Mouse (Mus musculus) forebrain, postnatal 0 days (tissue): ENCODE results near the gene Isy1. TPM values are rescaled to one million over a fixed set of nuclear protein-coding genes. Genes with fewer than 3 reads are reported as not detected.
"Not testable (repeated sequence)": the region's sequence is repeated elsewhere in the genome, so short reads cannot be mapped to it uniquely, and the experiment has no call there.

Source experiments
- ATAC-seq: fragments of 200-750 bp; cut with Nextera tagmentation; 2 replicates; pipeline ENCODE4 v1.8.0; 2017; ENCODE audit warnings: mild to moderate bottlenecking, moderate library complexity
- DNase-seq: peaks from one replicate; pipeline ENCODE4 v3.0.0-alpha.2; 2015
- H3K27ac ChIP-seq: fragments of 300-500 bp; sonication (generic); 2 replicates; pipeline ENCODE4 v1.5.1; 2014; ENCODE audit warnings: low read depth, mild to moderate bottlenecking, antibody characterized with exemption, low read length, moderate library complexity, mixed read lengths
- H3K27me3 ChIP-seq: fragments of 300-500 bp; sonication (generic); 2 replicates; pipeline ENCODE4 v1.6.1; 2014; ENCODE audit warnings: mild to moderate bottlenecking, low read length, mixed read lengths; ENCODE audit not compliant: insufficient read depth
- H3K36me3 ChIP-seq: fragments of 300-500 bp; sonication (generic); 2 replicates; pipeline ENCODE4 v1.6.1; 2014; ENCODE audit warnings: mild to moderate bottlenecking, moderate library complexity; ENCODE audit not compliant: insufficient read depth
- H3K4me1 ChIP-seq: fragments of 300-500 bp; sonication (generic); 2 replicates; pipeline ENCODE4 v1.6.1; 2014; ENCODE audit warnings: antibody characterized with exemption; ENCODE audit not compliant: insufficient read depth
- H3K4me2 ChIP-seq: fragments of 300-500 bp; sonication (generic); 2 replicates; pipeline ENCODE4 v1.6.1; 2014; ENCODE audit warnings: low read depth, mild to moderate bottlenecking, moderate library complexity
- H3K4me3 ChIP-seq: fragments of 300-500 bp; sonication (generic); 2 replicates; pipeline ENCODE4 v1.5.1; 2014; ENCODE audit warnings: low read depth, low read length, mixed read lengths
- H3K9ac ChIP-seq: fragments of 300-500 bp; sonication (generic); 2 replicates; pipeline ENCODE4 v1.6.1; 2014; ENCODE audit warnings: mild to moderate bottlenecking
- H3K9me3 ChIP-seq: fragments of 300-500 bp; sonication (generic); 2 replicates; pipeline ENCODE4 v1.6.1; 2016; ENCODE audit warnings: low read length
- CTCF ChIP-seq: sonication (generic); IDR thresholded peaks from 2 replicates; pipeline ENCODE4 v1.5.1; 2016; ENCODE audit warnings: antibody characterized with exemption, control low read depth, low read depth
- WGBS: fragments of 180-500 bp; shearing (Covaris S2); extraction: QIAGEN DNeasy Blood & Tissue Kit; methylation state at CpG from one replicate; pipeline ENCODE4 v1.1.7; 2014; 5-methylcytosine and 5-hydroxymethylcytosine counted together
- polyA plus RNA-seq: library from polyadenylated mRNA; unstranded; fragments of >200 nt; fragmentation: Nextera tagmentation; extraction: Ambion mirVana; gene quantifications from 2 replicates; pipeline ENCODE4 v1.2.1, GENCODE M21; 2015
- total RNA-seq: library from RNA; depleted of rRNA; stranded (reverse); fragments of >200 nt; gene quantifications from 2 replicates; pipeline ENCODE4 v1.2.3, GENCODE M21; 2014; rRNA removed

The Isy1 gene
- total and polyA plus RNA-seq, 2 experiments from 2014 or later, result 28.5 to 30.1 TPM

DNA sequence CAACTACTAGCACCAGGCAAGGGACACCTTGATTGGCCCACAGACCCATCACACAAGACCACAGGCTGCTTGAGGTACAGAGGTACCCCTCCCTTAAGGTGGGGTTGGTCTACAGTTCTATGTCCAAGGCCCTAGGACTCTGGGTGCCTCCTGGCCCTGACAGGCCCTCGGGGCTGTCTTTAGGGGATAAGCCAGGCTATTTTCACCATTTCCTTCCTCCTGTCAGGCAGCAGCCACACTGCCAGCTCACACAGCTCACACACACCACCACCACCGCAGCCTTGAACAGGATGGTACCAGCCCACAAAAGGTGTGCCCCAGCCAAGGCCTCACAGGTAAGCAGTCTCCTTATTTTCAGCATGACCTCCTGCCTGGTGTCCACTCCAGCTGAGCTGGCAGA lies 60.8 kb downstream of the Isy1 start, which contains the start of gene Gp9:
Gp9 (plus strand) TSS at position 231 of the 400 bp plus-strand sequence.
- Histone ChIP-seq H3K4me3 (no peak within 1 kb of the TSS), H3K4me2 (no peak within 1 kb of the TSS), H3K4me1 (no peaks in the 10 kb centered on the region), H3K9ac (no peak within 1 kb of the TSS), H3K27ac (no peak within 1 kb of the TSS), H3K36me3 (no peaks in the 10 kb centered on the region), H3K27me3 (no peaks in the 10 kb centered on the region), H3K9me3 (no peaks in the 10 kb centered on the region)
- DNase-seq (no peak), ATAC-seq (no peak)
- WGBS, result 74% methylated on average over 2 of the region's 2 CpGs
- no peak for TF ChIP-seq CTCF

GRCm38 (mm10) chr6:87776663-87777062 lies 61.9 kb downstream of the Isy1 start:
- Histone ChIP-seq H3K27me3 (no peaks in the 10 kb centered on the region), H3K4me3 (no peak overlapping the region), H3K9ac (no peak overlapping the region), H3K36me3 (no peaks in the 10 kb centered on the region), H3K9me3 (no peaks in the 10 kb centered on the region), H3K27ac (no peak overlapping the region), H3K4me2 (no peak overlapping the region), H3K4me1 (no peaks in the 10 kb centered on the region)
- ATAC-seq (no peak), DNase-seq (no peak)
- 100% methylated on average over 1 of the region's 1 CpGs for WGBS
- no peak for TF ChIP-seq CTCF

- H3K4me2 ChIP-seq, result no peak overlapping the region
- H3K4me3 ChIP-seq, result no peak overlapping the region
- no peak for TF ChIP-seq CTCF
- no peak for DNase-seq
- H3K27me3 ChIP-seq, result no peaks in the 10 kb centered on the region
- no peak overlapping the region for H3K27ac ChIP-seq
- WGBS, result 80% methylated on average over 3 of the region's 3 CpGs
- no peaks in the 10 kb centered on the region for H3K9me3 ChIP-seq
- no peak overlapping the region for H3K9ac ChIP-seq
- H3K4me1 ChIP-seq, result no peaks in the 10 kb centered on the region
- no peak for ATAC-seq
- H3K36me3 ChIP-seq, result no peaks in the 10 kb centered on the region
Measured at GRCm38 (mm10) chr6:87775588-87776245, 62.9 kb downstream of the Isy1 start.

GRCm38 (mm10) chr6:87774909-87775308 lies 63.7 kb downstream of the Isy1 start:
- Histone ChIP-seq H3K4me3 (no peak overlapping the region), H3K9ac (no peak overlapping the region), H3K9me3 (no peaks in the 10 kb centered on the region), H3K36me3 (no peaks in the 10 kb centered on the region), H3K4me2 (no peak overlapping the region), H3K27ac (no peak overlapping the region), H3K4me1 (no peaks in the 10 kb centered on the region), H3K27me3 (no peaks in the 10 kb centered on the region)
- 89% methylated on average over 9 of the region's 9 CpGs for WGBS
- TF ChIP-seq CTCF, result no peak
- no peak for ATAC-seq
- no peak for DNase-seq

GRCm38 (mm10) chr6:87774466-87774865 lies 64.1 kb downstream of the Isy1 start:
- H3K4me1 ChIP-seq, result no peaks in the 10 kb centered on the region
- no peaks in the 10 kb centered on the region for H3K36me3 ChIP-seq
- no peak overlapping the region for H3K9ac ChIP-seq
- no peaks in the 10 kb centered on the region for H3K27me3 ChIP-seq
- H3K4me3 ChIP-seq, result no peak overlapping the region
- H3K4me2 ChIP-seq, result no peak overlapping the region
- H3K27ac ChIP-seq, result no peak overlapping the region
- no peak for TF ChIP-seq CTCF
- H3K9me3 ChIP-seq, result no peaks in the 10 kb centered on the region
- no peak for DNase-seq
- no peak for ATAC-seq
- 56% methylated on average over 1 of the region's 1 CpGs for WGBS

DNA sequence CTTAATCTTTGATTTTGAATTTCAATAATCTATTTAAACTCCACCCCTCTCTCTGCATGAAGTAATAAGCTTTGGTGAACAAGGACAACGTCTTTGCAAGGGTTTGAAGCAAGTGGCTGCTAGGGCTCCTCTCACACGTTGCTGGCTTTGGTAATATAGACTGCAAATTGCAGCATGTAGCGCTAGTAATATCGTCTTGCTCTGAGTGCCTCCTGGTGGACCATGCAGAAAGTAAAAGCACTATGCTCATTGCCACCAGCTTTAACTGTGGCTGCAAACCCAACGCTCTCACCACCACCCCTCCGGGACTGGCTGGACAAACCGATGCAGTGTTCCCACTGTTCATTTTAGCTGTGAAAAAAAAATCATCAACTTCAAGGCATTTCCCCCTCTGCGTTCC lies 68.0 kb downstream of the Isy1 start:
- Histone ChIP-seq H3K9me3 (no peaks in the 10 kb centered on the region), H3K27me3 (no peaks in the 10 kb centered on the region), H3K9ac (no peak overlapping the region), H3K27ac (no peak overlapping the region), H3K36me3 (no peaks in the 10 kb centered on the region), H3K4me3 (no peak overlapping the region), H3K4me1 (no peaks in the 10 kb centered on the region), H3K4me2 (no peak overlapping the region)
- DNase-seq, result peak; percentile 34
- 53% methylated on average over 8 of the region's 8 CpGs for WGBS
- TF ChIP-seq CTCF, result peak; percentile 64
- no peak for ATAC-seq

GRCm38 (mm10) chr6:87764296-87764695 lies 74.3 kb downstream of the Isy1 start:
- not testable (repeated sequence) for H3K27me3 ChIP-seq, ATAC-seq, H3K4me3 ChIP-seq, H3K9me3 ChIP-seq, H3K36me3 ChIP-seq, H3K9ac ChIP-seq, H3K27ac ChIP-seq, H3K4me1 ChIP-seq, H3K4me2 ChIP-seq, DNase-seq
- 95% methylated on average over 2 of the region's 2 CpGs for WGBS

Other genes starting within 250 kb of the Isy1 start
- 2.5 and 3.1 TPM in 2 replicates for gene Prokr1, start 248.1 kb downstream of the Isy1 start, total RNA-seq
- gene Prokr1, start 248.1 kb downstream of the Isy1 start, polyA plus RNA-seq, result 1.1 and 1.6 TPM in 2 replicates
- gene Aplf, start 166.6 kb downstream of the Isy1 start, total RNA-seq, result 8.1 and 9.1 TPM in 2 replicates
- 8.8 and 12.0 TPM in 2 replicates for gene Aplf, start 166.6 kb downstream of the Isy1 start, polyA plus RNA-seq
- 4.8 and 7.3 TPM in 2 replicates for gene Efcc1, start 107.9 kb downstream of the Isy1 start, total RNA-seq
- gene Efcc1, start 107.9 kb downstream of the Isy1 start, polyA plus RNA-seq, result 4.7 and 7.8 TPM in 2 replicates
- gene Gp9, start 60.7 kb downstream of the Isy1 start, total RNA-seq, result 0.33 TPM in 1 of 2 replicates, not detected in the other
- 0.18 and 0.28 TPM in 2 replicates for gene Gp9, start 60.7 kb downstream of the Isy1 start, polyA plus RNA-seq
- 14.2 and 24.3 TPM in 2 replicates for gene Rab43, start 26.6 kb downstream of the Isy1 start, total RNA-seq
- gene Rab43, start 26.6 kb downstream of the Isy1 start, polyA plus RNA-seq, result 7.2 and 9.3 TPM in 2 replicates
- 1.7 and 4.7 TPM in 2 replicates for gene Gm45140, start 3.0 kb downstream of the Isy1 start, total RNA-seq
- gene Gm45140, start 3.0 kb downstream of the Isy1 start, polyA plus RNA-seq, result 1.0 and 2.0 TPM in 2 replicates
- 244 and 321 TPM in 2 replicates for gene Cnbp, start 12.3 kb upstream of the Isy1 start, total RNA-seq
- 684 and 687 TPM in 2 replicates for gene Cnbp, start 12.3 kb upstream of the Isy1 start, polyA plus RNA-seq
- gene Copg1, start 49.0 kb upstream of the Isy1 start, total RNA-seq, result 171 and 186 TPM in 2 replicates
- gene Copg1, start 49.0 kb upstream of the Isy1 start, polyA plus RNA-seq, result 163 and 180 TPM in 2 replicates
- gene Hmces, start 75.1 kb upstream of the Isy1 start, total RNA-seq, result 25.7 and 42.5 TPM in 2 replicates
- gene Hmces, start 75.1 kb upstream of the Isy1 start, polyA plus RNA-seq, result 40.4 and 45.2 TPM in 2 replicates
- 16.7 and 26.7 TPM in 2 replicates for gene H1fx, start 142.8 kb upstream of the Isy1 start, total RNA-seq
- 66.3 and 68.6 TPM in 2 replicates for gene H1fx, start 142.8 kb upstream of the Isy1 start, polyA plus RNA-seq
- gene Rab7, start 206.5 kb upstream of the Isy1 start, total RNA-seq, result 75.9 and 88.9 TPM in 2 replicates
- gene Rab7, start 206.5 kb upstream of the Isy1 start, polyA plus RNA-seq, result 360 and 367 TPM in 2 replicates
- gene Rpn1, start 245.7 kb upstream of the Isy1 start, total RNA-seq, result 156 and 192 TPM in 2 replicates
- gene Rpn1, start 245.7 kb upstream of the Isy1 start, polyA plus RNA-seq, result 242 and 248 TPM in 2 replicates